In genomic region chr7:142581656-142582228, GRCm38 (mm10) we compare ENCODE assay signal across 8 mouse cellular contexts. TPM values are rescaled to one million over a fixed set of nuclear protein-coding genes. Genes with fewer than 3 reads are reported as not detected.
DNase-seq lines count a peak whose midpoint lies in the region; ATAC-seq and TF ChIP-seq lines count a peak whose summit lies in the region.

No protein-coding gene starts in this region.

- peak; percentile 32; the same call in 1 of the 2 replicates for ATAC-seq in forebrain, embryonic 16.5 days
- 0 out of 2 replicates have a peak, but pooled peaks have one; percentile 27 for ATAC-seq in hindbrain, postnatal 0 days
- ATAC-seq in midbrain, embryonic 13.5 days, result no peak
- no peak for ATAC-seq in stomach, embryonic 16.5 days (ENCODE audit: insufficient read depth, low FRiP score)

- no peaks in the 10 kb centered on the region for H3K27me3 ChIP-seq in forebrain, embryonic 16.5 days (replicated peaks; ENCODE audit: control insufficient read depth, insufficient read depth, low read length)
- H3K27me3 ChIP-seq in hindbrain, postnatal 0 days (ENCODE audit: insufficient read depth, low read length), result no peaks in the 10 kb centered on the region
- peaks cover 10% of the 10 kb centered on the region for H3K27me3 ChIP-seq in midbrain, embryonic 13.5 days
- no peaks in the 10 kb centered on the region for H3K27me3 ChIP-seq in stomach, embryonic 16.5 days (ENCODE audit: control insufficient read depth, insufficient read depth, low read length)

- peak overlapping the region; percentile 34 for H3K4me3 ChIP-seq in forebrain, embryonic 16.5 days (replicated peaks; ENCODE audit: low read length)
- H3K4me3 ChIP-seq in hindbrain, postnatal 0 days (ENCODE audit: low read length), result peak overlapping the region; percentile 18
- 0 out of 2 replicates have a peak overlapping the region, but pooled peaks have one; percentile 20 for H3K4me3 ChIP-seq in midbrain, embryonic 13.5 days (replicated peaks)
- H3K4me3 ChIP-seq in stomach, embryonic 16.5 days (replicated peaks; ENCODE audit: low read length), result peak overlapping the region; percentile 32

- H3K36me3 ChIP-seq in forebrain, embryonic 16.5 days (ENCODE audit: control insufficient read depth, insufficient read depth), result no peaks in the 10 kb centered on the region
- H3K36me3 ChIP-seq in hindbrain, postnatal 0 days (ENCODE audit: insufficient read depth, low read length), result no peaks in the 10 kb centered on the region
- H3K36me3 ChIP-seq in midbrain, embryonic 13.5 days, result no peaks in the 10 kb centered on the region
- H3K36me3 ChIP-seq in stomach, embryonic 16.5 days (ENCODE audit: control insufficient read depth, insufficient read depth, low read length), result no peaks in the 10 kb centered on the region

- 0 out of 2 replicates have a peak, but pooled peaks cover 5% of the 10 kb centered on the region for H3K9me3 ChIP-seq in forebrain, embryonic 16.5 days (ENCODE audit: control insufficient read depth, low read length)
- 0 out of 2 replicates have a peak, but pooled peaks cover 3% of the 10 kb centered on the region for H3K9me3 ChIP-seq in hindbrain, postnatal 0 days (ENCODE audit: low read length)
- H3K9me3 ChIP-seq in midbrain, embryonic 13.5 days, result peaks cover 9% of the 10 kb centered on the region; the same call in 1 of the 2 replicates
- peaks cover 5% of the 10 kb centered on the region; the same call in 1 of the 2 replicates for H3K9me3 ChIP-seq in stomach, embryonic 16.5 days (replicated peaks; ENCODE audit: control insufficient read depth, low read length)

- no peak overlapping the region for H3K27ac ChIP-seq in forebrain, embryonic 16.5 days (ENCODE audit: low read length)
- H3K27ac ChIP-seq in hindbrain, postnatal 0 days, result no peak overlapping the region
- no peak overlapping the region for H3K27ac ChIP-seq in midbrain, embryonic 13.5 days
- H3K27ac ChIP-seq in stomach, embryonic 16.5 days (ENCODE audit: low read length), result no peak overlapping the region

- peak; percentile 71 for TF ChIP-seq CTCF in hindbrain, postnatal 0 days (IDR thresholded peaks at IDR 0.05; ENCODE audit: low read depth)

- intact Hi-C loops in left cerebral cortex, postnatal 36 days (cut with DNase I), result loop anchor here (2.0 to 5.0 kb wide), 2 partner anchors 143 to 264 kb away; no protein-coding TSS in a partner anchor

- peak overlapping the region; percentile 42 for H3K9ac ChIP-seq in forebrain, embryonic 16.5 days (replicated peaks; ENCODE audit: low read depth, low read length)
- H3K9ac ChIP-seq in hindbrain, postnatal 0 days (replicated peaks; ENCODE audit: low read length), result no peak overlapping the region
- H3K9ac ChIP-seq in midbrain, embryonic 13.5 days (replicated peaks), result no peak overlapping the region
- H3K9ac ChIP-seq in stomach, embryonic 16.5 days (ENCODE audit: low read length), result no peak overlapping the region

- H3K4me2 ChIP-seq in forebrain, embryonic 16.5 days (ENCODE audit: low read length), result peak overlapping the region; percentile 50
- peak overlapping the region; percentile 45 for H3K4me2 ChIP-seq in hindbrain, postnatal 0 days (ENCODE audit: low read depth, low read length)
- H3K4me2 ChIP-seq in midbrain, embryonic 13.5 days (replicated peaks), result peak overlapping the region; percentile 59
- peak overlapping the region; percentile 51 for H3K4me2 ChIP-seq in stomach, embryonic 16.5 days (ENCODE audit: low read depth, low read length)

- WGBS in forebrain, embryonic 16.5 days, result 54% methylated on average over 20 of the region's 20 CpGs
- 45% methylated on average over 20 of the region's 20 CpGs for WGBS in hindbrain, postnatal 0 days
- 51% methylated on average over 20 of the region's 20 CpGs for WGBS in midbrain, embryonic 13.5 days
- 50% methylated on average over 20 of the region's 20 CpGs for WGBS in stomach, embryonic 16.5 days

- peaks cover 7% of the 10 kb centered on the region for H3K4me1 ChIP-seq in forebrain, embryonic 16.5 days (replicated peaks; ENCODE audit: control insufficient read depth, insufficient read depth, low read length)
- H3K4me1 ChIP-seq in hindbrain, postnatal 0 days (ENCODE audit: insufficient read depth, low read length), result no peaks in the 10 kb centered on the region
- H3K4me1 ChIP-seq in midbrain, embryonic 13.5 days (replicated peaks), result peaks cover 9% of the 10 kb centered on the region; the same call in 1 of the 2 replicates
- H3K4me1 ChIP-seq in stomach, embryonic 16.5 days (ENCODE audit: control insufficient read depth, insufficient read depth, low read length), result peaks cover 6% of the 10 kb centered on the region

- peak; percentile 17 to 39 for DNase-seq in left cerebral cortex, adult 18-20 months (ENCODE audit: low spot score in 2 of 2)
- DNase-seq in left cerebral cortex, adult 11 months (ENCODE audit: low spot score), result no peak
- DNase-seq in cerebellum, adult 18-20 months, result peak; percentile 70 to 75
- DNase-seq in hindbrain, postnatal 0 days (ENCODE audit: low spot score), result peak; percentile 73
- DNase-seq in left cerebral cortex, postnatal 36 days (ENCODE audit: low spot score in 2 of 2), result peak; percentile 45 to 47

RNA-seq across cellular contexts. Expression of gene Mrpl23, which starts 49.3 kb away (rescaled TPM):
- 1 to 10 TPM; 3.1 to 5.9 TPM for total RNA-seq in left cerebral cortex, adult 18-20 months (2021)
- 16.0 and 23.0 TPM in 2 replicates for polyA plus RNA-seq in forebrain, embryonic 16.5 days (2015; fragmentation: Nextera tagmentation; extraction: Ambion mirVana)
- total RNA-seq in hindbrain, postnatal 0 days (2014; rRNA removed), result 64.0 and 69.3 TPM in 2 replicates
- polyA plus RNA-seq in hindbrain, postnatal 0 days (2015; fragmentation: Nextera tagmentation; extraction: Ambion mirVana), result 17.4 and 25.5 TPM in 2 replicates
- total RNA-seq in left cerebral cortex, postnatal 36 days (2021), result 1 to 10 TPM; 2.9 to 6.0 TPM
- 12.8 and 13.7 TPM in 2 replicates for polyA plus RNA-seq in midbrain, embryonic 13.5 days (2015; fragmentation: Nextera tagmentation; extraction: Ambion mirVana)
- polyA plus RNA-seq in stomach, embryonic 16.5 days (2015; fragmentation: Nextera tagmentation; extraction: Ambion mirVana), result 16.2 and 30.7 TPM in 2 replicates

Comparison
In these comparisons a context has a peak if more than half of its experiments do, and no peak if none do; other contexts are left out.
1. ATAC-seq: peak in forebrain, embryonic 16.5 days (single experiment) and hindbrain, postnatal 0 days (single experiment); none in midbrain, embryonic 13.5 days (single experiment) and stomach, embryonic 16.5 days (single experiment).
2. Peak in every context shown above with its lines, with median percentiles within 50 percentile points of each other: H3K4me2 ChIP-seq and H3K4me3 ChIP-seq.